Mouse (Mus musculus) layer of hippocampus, postnatal 10 days (tissue): ENCODE results near the gene Fermt1. TPM values are rescaled to one million over a fixed set of nuclear protein-coding genes. Genes with fewer than 3 reads are reported as not detected.
A peak's percentile ranks its signal among the peaks of the same experiment; 100 is the strongest.

Experiments
- DNase-seq, 2 experiments: peaks; one replicate each; pipeline ENCODE4 v3.0.0; 2021; ENCODE audit warnings: low spot score in 2 of 2
- long read RNA-seq: library from polyadenylated mRNA; stranded (forward); transcript quantifications from one replicate; pipeline ENCODE4 v2.0.0, GENCODE M21; 2023
- total RNA-seq, 2 experiments: library from RNA; stranded (reverse); gene quantifications; 2 replicates each; pipeline ENCODE4 v1.2.3; 2021

Gene Fermt1
- total RNA-seq: under 1 TPM; 0.18 to 0.47 TPM
- long read RNA-seq: 0 reads

- DNase-seq: peak in 1 of 2 experiments; percentile 14
These were observed at the start of gene Fermt1 for GRCm38 (mm10) chr2:132945326-132946207. Gene Fermt1 (minus strand): TSS chr2:132945906.

- no peak for DNase-seq
These were observed 47.2 kb upstream of the Fermt1 start for GRCm38 (mm10) chr2:132992659-132993531.

- DNase-seq: no peak
These were observed 44.3 kb upstream of the Fermt1 start for GRCm38 (mm10) chr2:132989778-132990564.

- DNase-seq: no peak
These were observed 27.6 kb upstream of the Fermt1 start for GRCm38 (mm10) chr2:132973346-132973745.

- DNase-seq: peak; percentile 17 to 35
These were observed 25.1 kb upstream of the Fermt1 start for GRCm38 (mm10) chr2:132970772-132971173.

GRCm38 (mm10) chr2:132957786-132958185, 12.1 kb upstream of the Fermt1 start:
- DNase-seq: no peak

GRCm38 (mm10) chr2:132952197-132952596, 6.5 kb upstream of the Fermt1 start:
- DNase-seq: peak; percentile 6 to 30

- no peak for DNase-seq
These were observed 2.5 kb upstream of the Fermt1 start for GRCm38 (mm10) chr2:132948174-132948573.

- no peak for DNase-seq
These were observed 1.3 kb upstream of the Fermt1 start for GRCm38 (mm10) chr2:132946976-132947375.

GRCm38 (mm10) chr2:132944711-132945325, 888 bp downstream of the Fermt1 start:
- DNase-seq: no peak

GRCm38 (mm10) chr2:132943997-132944396, 1.7 kb downstream of the Fermt1 start:
- no peak for DNase-seq

GRCm38 (mm10) chr2:132943596-132943995, 2.1 kb downstream of the Fermt1 start:
- no peak for DNase-seq

- DNase-seq: no peak
These were observed 6.7 kb downstream of the Fermt1 start for GRCm38 (mm10) chr2:132939056-132939455.

- DNase-seq: no peak
These were observed 9.5 kb downstream of the Fermt1 start for GRCm38 (mm10) chr2:132936176-132936575.

GRCm38 (mm10) chr2:132934711-132935110, 11.0 kb downstream of the Fermt1 start:
- no peak for DNase-seq

GRCm38 (mm10) chr2:132934142-132934541, 11.6 kb downstream of the Fermt1 start:
- DNase-seq: no peak

GRCm38 (mm10) chr2:132928999-132929398, 16.7 kb downstream of the Fermt1 start:
- DNase-seq: no peak

- no peak for DNase-seq
These were observed 17.8 kb downstream of the Fermt1 start for GRCm38 (mm10) chr2:132927871-132928270.

- no peak for DNase-seq
These were observed 18.4 kb downstream of the Fermt1 start for GRCm38 (mm10) chr2:132927298-132927697.

- DNase-seq: no peak
These were observed 22.2 kb downstream of the Fermt1 start for GRCm38 (mm10) chr2:132923290-132924085.
